Comparison of ENCODE assay signal across 15 mouse cellular contexts in genomic region chr3:42065093-42065935, GRCm38 (mm10).
DNase-seq lines count a peak whose midpoint lies in the region; ATAC-seq and TF ChIP-seq lines count a peak whose summit lies in the region.
"Had no signal": no experiment of that assay in that cellular context is flagged by ENCODE, and none has a peak within 500 bp of the region (broad histone marks: within the 10 kb centered on the region; RNA-seq: fewer than 3 reads in every experiment).

No protein-coding gene starts in this region.

- H3K27me3 ChIP-seq in forebrain, embryonic 10.5 days (ENCODE audit: poor library complexity, severe bottlenecking): no peaks in the 10 kb centered on the region
- H3K27me3 ChIP-seq in forebrain, postnatal 0 days (ENCODE audit: insufficient read depth, low read length): no peaks in the 10 kb centered on the region
- no peaks in the 10 kb centered on the region for H3K27me3 ChIP-seq in hindbrain, embryonic 11.5 days (ENCODE audit: control insufficient read depth, insufficient read depth, low read length)
- H3K27me3 ChIP-seq in midbrain, embryonic 11.5 days (ENCODE audit: control insufficient read depth, insufficient read depth, low read length): no peaks in the 10 kb centered on the region
- H3K27me3 ChIP-seq in neural tube, embryonic 13.5 days: no peaks in the 10 kb centered on the region
- H3K27me3 ChIP-seq in kidney, embryonic 16.5 days (ENCODE audit: insufficient read depth, low read length): no peaks in the 10 kb centered on the region
- H3K27me3 ChIP-seq: embryonic facial prominence, embryonic 13.5 days had no signal

- peak; percentile 49 for DNase-seq in forebrain, embryonic 10.5 days (ENCODE audit: extremely low spot score, low spot score)
- DNase-seq in forebrain, postnatal 0 days: no peak
- peak; percentile 18 for DNase-seq in hindbrain, embryonic 11.5 days (ENCODE audit: low spot score)
- DNase-seq in midbrain, embryonic 11.5 days (ENCODE audit: low spot score, missing footprints): peak; percentile 89
- no peak for DNase-seq in gastrocnemius, postnatal 36 days
- DNase-seq in gastrocnemius, postnatal 4 days (ENCODE audit: low spot score in 2 of 2): no peak
- DNase-seq: cerebellum, adult 9-10 months; heart, postnatal 10 days; kidney, postnatal 25 days; liver, postnatal 0 days had no signal

- peaks cover 22% of the 10 kb centered on the region for H3K4me1 ChIP-seq in forebrain, embryonic 10.5 days
- no peaks in the 10 kb centered on the region for H3K4me1 ChIP-seq in forebrain, postnatal 0 days (ENCODE audit: insufficient read depth)
- no peaks in the 10 kb centered on the region for H3K4me1 ChIP-seq in hindbrain, embryonic 11.5 days (replicated peaks; ENCODE audit: control insufficient read depth, insufficient read depth, low read length)
- no peaks in the 10 kb centered on the region for H3K4me1 ChIP-seq in midbrain, embryonic 11.5 days (ENCODE audit: control insufficient read depth, insufficient read depth, low read length)
- peaks cover 11% of the 10 kb centered on the region for H3K4me1 ChIP-seq in neural tube, embryonic 13.5 days (replicated peaks)
- no peaks in the 10 kb centered on the region for H3K4me1 ChIP-seq in kidney, embryonic 16.5 days (ENCODE audit: insufficient read depth, low read length)

- TF ChIP-seq CTCF in forebrain, postnatal 0 days (IDR thresholded peaks at IDR 0.05; ENCODE audit: low read depth): no peak

- intact Hi-C loops in gastrocnemius, postnatal 36 days (cut with DNase I): no loop called here

- H3K9me3 ChIP-seq in forebrain, embryonic 10.5 days: no peaks in the 10 kb centered on the region
- H3K9me3 ChIP-seq in forebrain, postnatal 0 days (ENCODE audit: low read length): no peaks in the 10 kb centered on the region
- no peaks in the 10 kb centered on the region for H3K9me3 ChIP-seq in hindbrain, embryonic 11.5 days (ENCODE audit: control insufficient read depth, low read length)
- H3K9me3 ChIP-seq in midbrain, embryonic 11.5 days (ENCODE audit: control insufficient read depth, low read length): no peaks in the 10 kb centered on the region
- H3K9me3 ChIP-seq in neural tube, embryonic 13.5 days: no peaks in the 10 kb centered on the region
- H3K9me3 ChIP-seq in kidney, embryonic 16.5 days (ENCODE audit: low read length): no peaks in the 10 kb centered on the region
- H3K9me3 ChIP-seq: embryonic facial prominence, embryonic 13.5 days had no signal

- H3K4me3 ChIP-seq in forebrain, embryonic 10.5 days: no peak overlapping the region
- no peak overlapping the region for H3K4me3 ChIP-seq in forebrain, postnatal 0 days (ENCODE audit: low read depth, low read length)
- no peak overlapping the region for H3K4me3 ChIP-seq in hindbrain, embryonic 11.5 days (ENCODE audit: low read depth, low read length)
- no peak overlapping the region for H3K4me3 ChIP-seq in midbrain, embryonic 11.5 days (ENCODE audit: low read depth, low read length)
- no peak overlapping the region for H3K4me3 ChIP-seq in neural tube, embryonic 13.5 days
- H3K4me3 ChIP-seq in kidney, embryonic 16.5 days (ENCODE audit: low read length): no peak overlapping the region
- H3K4me3 ChIP-seq: embryonic facial prominence, embryonic 13.5 days had no signal

- H3K36me3 ChIP-seq in forebrain, embryonic 10.5 days (replicated peaks): no peaks in the 10 kb centered on the region
- no peaks in the 10 kb centered on the region for H3K36me3 ChIP-seq in forebrain, postnatal 0 days (ENCODE audit: insufficient read depth)
- no peaks in the 10 kb centered on the region for H3K36me3 ChIP-seq in hindbrain, embryonic 11.5 days (ENCODE audit: control insufficient read depth, insufficient read depth, low read length)
- H3K36me3 ChIP-seq in midbrain, embryonic 11.5 days (ENCODE audit: control insufficient read depth, insufficient read depth, low read length): no peaks in the 10 kb centered on the region
- H3K36me3 ChIP-seq in neural tube, embryonic 13.5 days: no peaks in the 10 kb centered on the region
- no peaks in the 10 kb centered on the region for H3K36me3 ChIP-seq in kidney, embryonic 16.5 days (ENCODE audit: insufficient read depth, low read length)
- H3K36me3 ChIP-seq: embryonic facial prominence, embryonic 13.5 days had no signal

- no peak for ATAC-seq in forebrain, postnatal 0 days
- ATAC-seq in hindbrain, embryonic 11.5 days (ENCODE audit: low FRiP score): peak; percentile 88
- ATAC-seq in midbrain, embryonic 11.5 days (ENCODE audit: low FRiP score): peak; percentile 76
- peak; percentile 81 for ATAC-seq in neural tube, embryonic 13.5 days (ENCODE audit: low read depth)
- ATAC-seq in kidney, embryonic 16.5 days (ENCODE audit: low FRiP score, low TSS enrichment): no peak
- ATAC-seq: intestine, postnatal 0 days; liver, postnatal 0 days; Patski had no signal

- WGBS in forebrain, embryonic 10.5 days: 24% methylated on average over 7 of the region's 7 CpGs
- WGBS in forebrain, postnatal 0 days: 14% methylated on average over 7 of the region's 7 CpGs
- WGBS in hindbrain, embryonic 11.5 days: 29% methylated on average over 7 of the region's 7 CpGs
- 39% methylated on average over 7 of the region's 7 CpGs for WGBS in midbrain, embryonic 11.5 days
- 14% methylated on average over 7 of the region's 7 CpGs for WGBS in neural tube, embryonic 13.5 days
- 64% methylated on average over 7 of the region's 7 CpGs for WGBS in kidney, embryonic 16.5 days

- H3K9ac ChIP-seq in forebrain, postnatal 0 days: no peak overlapping the region
- H3K9ac ChIP-seq in hindbrain, embryonic 11.5 days (ENCODE audit: low read depth, low read length): no peak overlapping the region
- no peak overlapping the region for H3K9ac ChIP-seq in midbrain, embryonic 11.5 days (ENCODE audit: low read length)
- H3K9ac ChIP-seq in neural tube, embryonic 13.5 days: no peak overlapping the region
- H3K9ac ChIP-seq in kidney, embryonic 16.5 days (replicated peaks; ENCODE audit: low read length): no peak overlapping the region
- H3K9ac ChIP-seq: embryonic facial prominence, embryonic 13.5 days; liver, postnatal 0 days had no signal

- peak overlapping the region; percentile 59 for H3K27ac ChIP-seq in forebrain, embryonic 10.5 days
- no peak overlapping the region for H3K27ac ChIP-seq in forebrain, postnatal 0 days (ENCODE audit: low read depth, low read length)
- H3K27ac ChIP-seq in hindbrain, embryonic 11.5 days (ENCODE audit: low read depth, low read length): no peak overlapping the region
- H3K27ac ChIP-seq in midbrain, embryonic 11.5 days (ENCODE audit: low read depth, low read length): no peak overlapping the region
- peak overlapping the region; percentile 59 for H3K27ac ChIP-seq in neural tube, embryonic 13.5 days (replicated peaks)
- H3K27ac ChIP-seq in kidney, embryonic 16.5 days (ENCODE audit: low read length): no peak overlapping the region
- H3K27ac ChIP-seq: embryonic facial prominence, embryonic 13.5 days had no signal

- no peak overlapping the region for H3K4me2 ChIP-seq in forebrain, postnatal 0 days (ENCODE audit: low read depth)
- no peak overlapping the region for H3K4me2 ChIP-seq in hindbrain, embryonic 11.5 days (replicated peaks; ENCODE audit: low read depth, low read length)
- H3K4me2 ChIP-seq in midbrain, embryonic 11.5 days: no peak overlapping the region
- no peak overlapping the region for H3K4me2 ChIP-seq in neural tube, embryonic 13.5 days
- no peak overlapping the region for H3K4me2 ChIP-seq in kidney, embryonic 16.5 days (replicated peaks; ENCODE audit: low read depth, low read length)
- H3K4me2 ChIP-seq: embryonic facial prominence, embryonic 13.5 days had no signal

Comparison
In these comparisons a context has a peak if more than half of its experiments do, and no peak if none do; other contexts are left out.
1. DNase-seq: peak in forebrain, embryonic 10.5 days (single experiment), hindbrain, embryonic 11.5 days (single experiment) and midbrain, embryonic 11.5 days (single experiment); none in forebrain, postnatal 0 days (single experiment), gastrocnemius, postnatal 36 days (0 of 2) and gastrocnemius, postnatal 4 days (0 of 2).
2. H3K27ac ChIP-seq: peak in forebrain, embryonic 10.5 days (single experiment) and neural tube, embryonic 13.5 days (single experiment); none in forebrain, postnatal 0 days (single experiment), hindbrain, embryonic 11.5 days (single experiment), midbrain, embryonic 11.5 days (single experiment) and kidney, embryonic 16.5 days (single experiment).
3. ATAC-seq: peak in hindbrain, embryonic 11.5 days (single experiment), midbrain, embryonic 11.5 days (single experiment) and neural tube, embryonic 13.5 days (single experiment); none in forebrain, postnatal 0 days (single experiment) and kidney, embryonic 16.5 days (single experiment).